Mouse (Mus musculus): Measurements from ENCODE around the gene Mfrp.
"Not testable (repeated sequence)": the region's sequence is repeated elsewhere in the genome, so short reads cannot be mapped to it uniquely, and the experiment has no call there.

Gene Mfrp

GRCm38 (mm10) chr9:44106182-44106581 is 4.7 kb downstream of the Mfrp start:
- no peak for DNase-seq

DNA sequence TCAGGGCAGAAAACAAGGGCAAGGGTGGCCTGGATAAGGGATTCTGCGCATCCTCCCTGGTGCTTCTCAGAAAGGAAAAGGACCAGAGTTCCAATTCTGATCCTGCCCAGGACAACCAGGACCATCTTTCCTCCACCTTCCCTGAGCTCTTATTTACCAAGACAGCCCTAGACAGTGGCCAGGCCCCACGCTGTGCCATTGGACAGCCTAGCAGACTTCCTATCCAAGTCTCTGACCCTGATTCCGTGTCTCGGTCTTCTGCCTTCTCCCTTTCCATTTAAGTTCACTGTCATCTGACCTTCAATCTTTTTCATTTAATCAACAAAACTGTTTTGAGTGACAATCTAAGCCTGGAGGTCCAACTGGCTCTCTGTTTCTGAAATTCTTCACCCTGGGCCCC is 5.1 kb downstream of the Mfrp start:
- DNase-seq = no peak

GRCm38 (mm10) chr9:44107110-44107509 is 5.6 kb downstream of the Mfrp start, which contains the start of gene C1qtnf5:
Gene C1qtnf5 (plus strand): TSS chr9:44107245.
- DNase-seq = peak; percentile 49

GRCm38 (mm10) chr9:44107557-44108179 is 6.1 kb downstream of the Mfrp start:
- peak; percentile 66 for DNase-seq

GRCm38 (mm10) chr9:44108269-44109055 is 6.9 kb downstream of the Mfrp start:
- no peak for DNase-seq

GRCm38 (mm10) chr9:44109360-44110095 is 8.0 kb downstream of the Mfrp start:
- peak; percentile 93 for DNase-seq

DNA sequence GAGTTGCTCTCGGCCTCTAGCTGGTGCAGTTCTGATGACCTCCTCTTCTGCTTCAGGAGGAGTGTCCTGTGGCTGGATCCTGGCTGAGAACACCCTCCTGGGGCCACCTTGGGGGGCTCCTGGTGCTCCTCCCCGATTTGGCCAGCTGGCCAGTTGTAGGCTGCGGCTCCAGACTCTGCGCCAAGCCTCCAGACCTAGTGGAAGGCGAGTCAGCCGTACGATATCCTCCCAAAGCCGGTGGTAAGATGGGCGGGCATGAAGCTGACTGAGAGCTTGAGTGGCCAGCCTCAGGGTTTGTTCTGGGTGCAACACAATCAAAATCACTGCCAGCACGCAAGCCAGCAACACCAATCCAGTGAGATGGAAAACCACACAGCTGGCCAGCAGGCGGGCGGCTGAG is 10.4 kb downstream of the Mfrp start:
- DNase-seq = not testable (repeated sequence)

DNA sequence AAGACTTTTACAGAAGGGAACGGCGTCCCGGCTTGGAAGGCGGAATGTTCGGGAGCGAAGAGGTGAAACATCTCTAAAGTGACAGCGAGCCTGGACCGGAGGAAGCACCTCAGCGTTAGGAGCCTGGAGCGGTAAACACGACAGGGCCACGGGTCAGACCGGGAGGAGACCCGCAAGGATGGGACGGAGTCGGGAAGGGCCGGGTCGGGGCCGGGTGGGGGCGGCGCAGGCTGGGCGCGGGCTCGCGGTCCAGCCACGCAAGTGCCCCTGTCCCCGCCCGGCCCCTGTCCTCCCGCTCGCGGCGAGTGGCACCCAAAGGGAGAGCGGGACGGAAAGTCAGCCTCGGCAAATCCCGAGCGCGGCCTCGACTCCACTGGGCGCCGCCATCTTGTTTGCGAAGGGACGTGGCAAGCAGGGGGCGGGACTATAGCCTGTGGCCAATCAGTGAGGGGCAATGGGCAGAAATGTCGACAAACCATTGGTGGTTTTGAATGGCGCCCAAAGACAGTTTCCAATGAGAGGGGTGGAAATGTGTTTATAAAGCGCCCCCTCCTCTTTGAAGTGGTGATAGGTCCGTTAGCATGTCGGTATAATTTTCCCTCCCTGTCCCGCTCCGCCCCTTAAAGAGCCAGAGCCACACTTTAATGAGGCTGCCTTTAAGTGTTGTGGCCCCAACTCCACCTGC is 11.7 kb downstream of the Mfrp start, which contains the start of the genes Gm49380 and Rnf26:
TSS of gene Gm49380 (minus strand) at position 396 of the 685 bp plus-strand sequence.
TSS of gene Rnf26 (minus strand) at position 413 of the 685 bp plus-strand sequence.
- peak; percentile 99 for DNase-seq

- DNase-seq = no peak
Measured at GRCm38 (mm10) chr9:44114453-44114852, 12.9 kb downstream of the Mfrp start.

- no peak for DNase-seq
Measured at GRCm38 (mm10) chr9:44115599-44115998, 14.1 kb downstream of the Mfrp start.

- no peak for DNase-seq
Measured at GRCm38 (mm10) chr9:44116182-44116581, 14.7 kb downstream of the Mfrp start.

DNA sequence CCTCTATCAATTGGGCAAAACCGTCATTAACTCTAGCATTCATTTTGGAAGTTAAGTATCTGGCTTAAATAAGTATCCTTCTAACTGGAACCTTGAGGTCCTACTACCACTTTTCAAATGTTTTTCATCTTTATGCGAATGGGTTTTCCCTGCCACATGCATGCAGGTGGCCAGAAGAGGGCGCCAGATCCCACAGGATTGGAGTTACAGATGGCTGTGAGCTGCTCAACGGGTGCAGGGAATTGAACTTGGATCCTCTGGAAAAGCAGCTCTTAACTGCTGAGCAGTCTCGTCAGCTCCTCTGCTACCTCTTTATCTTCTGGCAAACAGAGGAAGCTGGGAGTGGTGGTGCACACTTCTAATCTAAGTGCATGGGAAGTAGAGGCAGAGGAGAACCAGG is 17.5 kb downstream of the Mfrp start:
- peak; percentile 51 for DNase-seq

- no peak for DNase-seq
Measured at GRCm38 (mm10) chr9:44119948-44120465, 18.5 kb downstream of the Mfrp start.

DNA sequence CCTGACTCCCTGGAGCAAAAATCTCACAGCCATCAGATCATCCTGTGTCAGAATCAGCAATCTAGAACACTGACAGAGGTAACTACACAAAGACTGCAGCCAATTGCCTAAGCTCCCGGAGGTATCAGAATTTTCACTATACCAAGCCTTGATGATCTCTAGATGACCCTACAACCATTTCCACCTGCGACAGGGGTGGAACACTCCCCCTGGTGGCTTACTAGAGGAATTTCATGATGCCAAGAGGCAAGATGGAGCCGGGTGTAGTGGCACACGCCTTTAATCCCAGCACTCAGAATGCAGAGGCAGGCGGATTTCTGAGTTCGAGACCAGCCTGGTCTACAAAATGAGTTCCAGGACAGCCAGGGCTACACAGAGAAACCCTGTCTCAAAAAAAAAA is 22.8 kb downstream of the Mfrp start:
- peak; percentile 28 for DNase-seq

GRCm38 (mm10) chr9:44125026-44125425 is 23.5 kb downstream of the Mfrp start:
- no peak for DNase-seq

- peak; percentile 93 for DNase-seq
Measured at GRCm38 (mm10) chr9:44125546-44126428, 24.3 kb downstream of the Mfrp start.

GRCm38 (mm10) chr9:44126746-44127145 is 25.2 kb downstream of the Mfrp start:
- no peak for DNase-seq

- no peak for DNase-seq
Measured at GRCm38 (mm10) chr9:44127351-44127801, 25.8 kb downstream of the Mfrp start.

DNA sequence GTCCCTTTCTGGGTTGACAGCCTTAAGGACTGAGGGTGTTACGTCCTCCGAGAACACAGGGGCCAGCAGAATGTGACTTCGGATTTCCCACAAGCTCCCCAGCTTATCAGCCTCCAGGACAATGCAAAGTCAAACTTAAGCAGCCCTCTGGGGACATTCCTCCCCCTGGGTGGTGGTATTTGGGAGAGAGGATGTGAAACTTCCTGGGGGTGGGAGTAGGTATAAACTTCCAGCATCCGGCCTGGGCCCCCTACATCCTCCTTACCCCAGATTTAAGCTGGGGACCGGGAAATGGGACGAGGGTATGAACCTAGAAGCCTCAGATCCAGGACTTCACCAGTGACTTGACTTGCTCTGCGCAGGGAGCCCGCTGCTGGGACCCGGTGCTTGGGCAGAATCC is 28.1 kb downstream of the Mfrp start:
- DNase-seq = no peak

DNA sequence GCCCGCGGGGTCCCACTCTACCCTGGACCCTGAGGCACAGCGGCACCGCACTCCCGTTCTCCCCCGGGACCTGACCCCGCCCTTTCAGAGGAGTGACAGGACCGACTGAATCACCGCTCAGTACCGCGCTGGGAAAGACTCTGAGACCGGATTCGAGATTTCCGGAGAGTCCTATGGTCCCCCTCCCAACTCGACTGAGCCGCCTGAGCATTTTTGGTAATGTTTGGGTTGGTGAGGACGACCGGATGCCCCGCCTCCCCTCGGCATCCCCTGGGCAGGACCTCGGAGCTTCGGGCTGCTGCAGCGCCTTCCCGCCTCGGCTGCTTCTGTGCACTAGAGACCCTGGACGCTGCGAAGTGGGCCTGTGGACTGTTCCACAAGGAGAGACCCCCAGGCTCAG is 28.5 kb downstream of the Mfrp start:
- peak; percentile 69 for DNase-seq

DNA sequence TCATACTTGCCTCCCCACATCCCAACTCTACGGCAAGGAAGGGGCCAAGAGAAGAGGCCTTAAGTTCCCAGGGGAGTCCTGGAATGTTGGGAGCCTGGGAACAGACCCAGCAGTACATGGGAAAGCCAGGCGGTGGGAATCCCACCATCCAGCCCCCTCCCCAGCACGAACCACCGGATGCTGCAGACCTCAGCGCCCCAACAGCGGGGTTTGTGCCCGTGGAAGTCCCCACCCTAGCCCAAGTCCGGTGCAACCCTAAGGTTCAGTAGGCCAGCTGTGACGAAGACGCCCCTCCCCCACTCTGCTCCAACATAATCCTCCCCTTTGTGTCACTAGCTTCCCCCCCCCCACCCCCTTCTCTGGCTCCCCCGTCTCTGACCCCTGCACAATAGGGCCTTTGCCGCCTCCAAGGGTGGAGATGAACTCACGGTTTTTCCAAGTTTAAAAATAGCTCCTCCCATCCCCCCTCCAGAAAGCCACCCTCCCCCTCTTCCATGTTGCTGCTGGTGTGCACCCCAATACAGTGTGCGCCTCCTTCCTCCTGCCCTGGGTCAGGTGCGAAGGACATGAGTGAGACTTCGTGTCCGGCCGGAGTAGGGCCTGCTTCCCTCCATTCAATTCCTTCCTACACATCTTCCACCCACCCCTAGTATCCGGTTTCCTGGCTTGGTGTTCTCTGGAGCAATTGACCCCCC is 29.2 kb downstream of the Mfrp start:
- peak; percentile 84 for DNase-seq
